ENCODE assay signal across 14 mouse cellular contexts in genomic region chr12:72786551-72786950, GRCm38 (mm10).
"Had no signal": no experiment of that assay in that cellular context is flagged by ENCODE, and none has a peak within 500 bp of the region (broad histone marks: within the 10 kb centered on the region; RNA-seq: fewer than 3 reads in every experiment).

No protein-coding gene starts in this region.

- ATAC-seq: midbrain, embryonic 16.5 days had no signal

- H3K9me3 ChIP-seq: hindbrain, embryonic 15.5 days; limb, embryonic 15.5 days; liver, embryonic 15.5 days; midbrain, embryonic 12.5 days; neural tube, embryonic 13.5 days had no signal

- H3K4me1 ChIP-seq: limb, embryonic 15.5 days; midbrain, embryonic 12.5 days had no signal

- H3K27me3 ChIP-seq: hindbrain, embryonic 15.5 days; limb, embryonic 15.5 days; liver, embryonic 15.5 days; midbrain, embryonic 12.5 days; neural tube, embryonic 13.5 days had no signal

- H3K27ac ChIP-seq: hindbrain, embryonic 15.5 days; layer of hippocampus, adult 2 months; limb, embryonic 15.5 days; liver, embryonic 15.5 days; midbrain, embryonic 12.5 days; neural tube, embryonic 13.5 days had no signal

- H3K4me3 ChIP-seq: hindbrain, embryonic 15.5 days; layer of hippocampus, adult 2 months; limb, embryonic 15.5 days; liver, embryonic 15.5 days; midbrain, embryonic 12.5 days; neural tube, embryonic 13.5 days had no signal

- DNase-seq: lung, embryonic 14.5 days; lung, postnatal 14 days; retina, postnatal 1 day; right cerebral cortex, postnatal 4 days; spleen, adult 18-20 months; thymus, adult 18-20 months; thymus, postnatal 14 days had no signal

- H3K4me2 ChIP-seq: hindbrain, embryonic 15.5 days; limb, embryonic 15.5 days; liver, embryonic 15.5 days; lung, embryonic 14.5 days; midbrain, embryonic 12.5 days; neural tube, embryonic 13.5 days had no signal

- H3K9ac ChIP-seq: hindbrain, embryonic 15.5 days; limb, embryonic 15.5 days; liver, embryonic 15.5 days; lung, embryonic 14.5 days; midbrain, embryonic 12.5 days; neural tube, embryonic 13.5 days had no signal
